Mouse (Mus musculus) lung, postnatal 0 days (tissue): ENCODE measurements at regions not wholly inside any gene's neighbourhood (a gene's known extent, or its start where the extent isn't known, plus 50 kb on each side); places are given as distances from the start of the nearest gene placed in this dataset.

Source experiments
- CTCF ChIP-seq: IDR thresholded peaks from 2 replicates; pipeline ENCODE4 v1.5.1; 2016; ENCODE audit warnings: antibody characterized with exemption, mild to moderate bottlenecking
- EP300 ChIP-seq: IDR thresholded peaks from 2 replicates; pipeline ENCODE4 v1.6.1; 2016; ENCODE audit warnings: antibody characterized with exemption, mild to moderate bottlenecking, control low read depth

- TF ChIP-seq CTCF (no peak), EP300 (no peak)
These were observed 105.9 kb upstream of the Bcl6 start for GRCm38 (mm10) chr16:24094566-24094965.
